ENCODE assay signal across 23 mouse cellular contexts in the genomic region with DNA sequence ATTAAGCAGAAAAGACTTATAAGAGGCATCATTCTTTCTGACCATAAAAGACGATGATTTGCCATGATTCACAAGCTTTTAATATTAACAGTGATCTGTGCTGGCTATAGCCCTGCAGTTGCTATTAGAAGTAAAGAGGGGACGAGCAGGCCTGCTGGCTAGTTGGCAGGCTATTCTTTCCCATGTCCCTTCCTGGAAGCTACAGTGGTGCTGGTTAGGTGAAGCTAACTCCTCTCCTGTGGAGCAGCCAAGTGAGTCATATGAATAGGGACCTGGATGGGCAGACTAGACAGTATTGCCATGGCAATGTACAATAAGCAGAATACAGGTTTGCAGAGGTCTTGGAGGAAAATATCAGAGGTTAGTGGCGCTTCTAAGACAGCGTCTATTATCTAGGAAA.
DNase-seq lines count a peak whose midpoint lies in the region; ATAC-seq lines count a peak whose summit lies in the region.
"Had no signal": no experiment of that assay in that cellular context is flagged by ENCODE, and none has a peak within 500 bp of the region (broad histone marks: within the 10 kb centered on the region; RNA-seq: fewer than 3 reads in every experiment).

No protein-coding gene starts in this region.

- no peaks in the 10 kb centered on the region for H3K27me3 ChIP-seq in liver, embryonic 11.5 days (replicated peaks; ENCODE audit: control insufficient read depth, insufficient read depth, low read length)
- H3K27me3 ChIP-seq: embryonic facial prominence, embryonic 12.5 days; embryonic facial prominence, embryonic 15.5 days; forebrain, embryonic 15.5 days; heart, embryonic 13.5 days; intestine, embryonic 15.5 days had no signal

- no peaks in the 10 kb centered on the region for H3K9me3 ChIP-seq in liver, embryonic 11.5 days (ENCODE audit: control insufficient read depth, low read length)
- H3K9me3 ChIP-seq: embryonic facial prominence, embryonic 12.5 days; embryonic facial prominence, embryonic 15.5 days; forebrain, embryonic 15.5 days; heart, embryonic 10.5 days; heart, embryonic 13.5 days; intestine, embryonic 15.5 days had no signal

- no peak for DNase-seq in cerebellum, adult 8-10 months
- DNase-seq in cerebellum, adult 9-11 months: peak; percentile 8
- DNase-seq in cerebellum, postnatal 4 days (ENCODE audit: low spot score in 2 of 2): no peak
- peak; percentile 29 to 63 for DNase-seq in cerebellum, postnatal 14 days
- no peak for DNase-seq in liver, embryonic 11.5 days (ENCODE audit: low spot score)
- DNase-seq in heart, adult 9 months (ENCODE audit: low spot score in 2 of 2): no peak
- DNase-seq: adrenal gland, postnatal 10 days; adrenal gland, postnatal 36 days; gastrocnemius, postnatal 25 days; heart, adult 18-20 months; heart, postnatal 14 days; heart, postnatal 4 days; kidney, adult 11 months; kidney, adult 8-10 months had no signal

- no peaks in the 10 kb centered on the region for H3K36me3 ChIP-seq in liver, embryonic 11.5 days (ENCODE audit: control insufficient read depth, insufficient read depth, low read length)
- H3K36me3 ChIP-seq: embryonic facial prominence, embryonic 12.5 days; embryonic facial prominence, embryonic 15.5 days; forebrain, embryonic 15.5 days; heart, embryonic 10.5 days; heart, embryonic 13.5 days; intestine, embryonic 15.5 days had no signal

- peak; percentile 90 for ATAC-seq in cerebellum, adult (ENCODE audit: insufficient number of reproducible peaks, low FRiP score, low TSS enrichment)
- no peak for ATAC-seq in liver, embryonic 11.5 days (replicated peaks; ENCODE audit: low FRiP score)
- ATAC-seq: forebrain, embryonic 15.5 days; intestine, embryonic 15.5 days; Patski had no signal

- H3K9ac ChIP-seq in liver, embryonic 11.5 days (ENCODE audit: low read depth, low read length): no peak overlapping the region
- H3K9ac ChIP-seq: embryonic facial prominence, embryonic 12.5 days; embryonic facial prominence, embryonic 15.5 days; forebrain, embryonic 15.5 days; heart, embryonic 13.5 days; hindbrain, embryonic 14.5 days; intestine, embryonic 15.5 days had no signal

- H3K4me2 ChIP-seq in liver, embryonic 11.5 days: no peak overlapping the region
- H3K4me2 ChIP-seq: embryonic facial prominence, embryonic 12.5 days; embryonic facial prominence, embryonic 15.5 days; forebrain, embryonic 15.5 days; heart, embryonic 13.5 days; hindbrain, embryonic 14.5 days; intestine, embryonic 15.5 days had no signal

- H3K4me1 ChIP-seq in liver, embryonic 11.5 days (replicated peaks; ENCODE audit: control insufficient read depth, insufficient read depth, low read length): no peaks in the 10 kb centered on the region
- H3K4me1 ChIP-seq: embryonic facial prominence, embryonic 12.5 days; embryonic facial prominence, embryonic 15.5 days; forebrain, embryonic 15.5 days; heart, embryonic 10.5 days; heart, embryonic 13.5 days; intestine, embryonic 15.5 days had no signal

- H3K4me3 ChIP-seq in liver, embryonic 11.5 days (ENCODE audit: low read depth, low read length): no peak overlapping the region
- H3K4me3 ChIP-seq: embryonic facial prominence, embryonic 12.5 days; embryonic facial prominence, embryonic 15.5 days; forebrain, embryonic 15.5 days; heart, embryonic 10.5 days; heart, embryonic 13.5 days; intestine, embryonic 15.5 days had no signal

- 92% methylated on average over 4 of the region's 4 CpGs for WGBS in liver, embryonic 11.5 days

- H3K27ac ChIP-seq in liver, embryonic 11.5 days (ENCODE audit: low read depth, low read length): no peak overlapping the region
- H3K27ac ChIP-seq: embryonic facial prominence, embryonic 12.5 days; embryonic facial prominence, embryonic 15.5 days; forebrain, embryonic 15.5 days; heart, embryonic 10.5 days; heart, embryonic 13.5 days; hindbrain, embryonic 14.5 days; intestine, embryonic 15.5 days had no signal

Comparison
In these comparisons a context has a peak if more than half of its experiments do, and no peak if none do; other contexts are left out.
1. DNase-seq: peak in cerebellum, adult 9-11 months (single experiment) and cerebellum, postnatal 14 days (2 of 2); none in cerebellum, adult 8-10 months (single experiment), cerebellum, postnatal 4 days (0 of 2), liver, embryonic 11.5 days (single experiment) and heart, adult 9 months (0 of 2).